Mouse (Mus musculus): ENCODE measurements around the gene Uchl4. TPM values are rescaled to one million over a fixed set of nuclear protein-coding genes. Genes with fewer than 3 reads are reported as not detected.
A peak's percentile ranks its signal among the peaks of the same experiment; 100 is the strongest.

Gene Uchl4
- polyA plus RNA-seq, 1 experiment from 2014 or later, result 2.2 TPM

DNA sequence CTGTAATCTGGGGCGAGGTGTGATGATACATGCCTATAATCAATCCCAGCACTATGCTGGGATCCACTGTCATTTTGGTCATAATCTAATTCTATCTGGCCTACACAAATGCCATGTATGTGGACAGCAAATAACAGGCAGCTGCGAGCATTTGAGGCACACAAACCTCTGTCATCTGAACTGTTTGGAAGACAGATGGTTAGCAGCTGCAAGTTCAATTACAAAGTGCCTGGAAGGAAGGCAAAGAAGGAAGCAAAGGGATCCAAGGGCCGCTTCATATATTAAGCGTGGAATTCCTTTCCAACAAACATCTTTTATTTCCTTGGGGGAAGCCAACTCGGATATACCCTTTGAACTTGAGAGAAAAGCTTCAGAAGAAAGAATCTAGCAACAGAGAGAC lies 1.3 kb upstream of the Uchl4 start:
- WGBS, result 41% methylated on average over 5 of the region's 5 CpGs
- no peak for ATAC-seq

DNA sequence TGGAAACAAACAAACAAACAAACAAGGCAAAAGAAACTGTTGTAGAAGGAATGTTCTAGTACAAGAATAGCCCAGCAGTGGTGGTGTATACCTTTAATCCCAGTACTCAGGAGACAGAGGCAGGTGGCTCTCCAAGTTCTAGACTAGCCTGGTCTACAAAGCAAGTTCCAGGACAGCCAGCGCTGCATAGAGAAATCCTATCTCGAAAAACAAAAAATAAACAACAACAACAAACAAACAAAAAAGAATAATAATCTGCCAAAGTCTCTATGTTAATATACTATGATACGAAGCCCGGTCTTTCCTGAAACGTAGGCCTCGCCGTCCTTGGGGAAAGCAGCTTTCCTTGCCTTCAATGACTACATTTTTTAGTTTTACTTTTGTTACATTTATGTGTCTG lies 1.1 kb downstream of the Uchl4 start:
- H3K4me1 ChIP-seq (replicated peaks), result peaks cover 20% of the 10 kb centered on the region
- H3K27ac ChIP-seq, result no peak overlapping the region
- no peaks in the 10 kb centered on the region for H3K9me3 ChIP-seq
- no peak overlapping the region for H3K9ac ChIP-seq
- H3K36me3 ChIP-seq, result no peaks in the 10 kb centered on the region
- ATAC-seq, result no peak
- no peak overlapping the region for H3K4me2 ChIP-seq (replicated peaks)
- H3K4me3 ChIP-seq (replicated peaks), result no peak overlapping the region
- 96% methylated on average over 7 of the region's 7 CpGs for WGBS
- no peaks in the 10 kb centered on the region for H3K27me3 ChIP-seq (replicated peaks)

More for the DNA sequence above, 1.3 kb upstream of the Uchl4 start:
- Histone ChIP-seq H3K27me3 (replicated peaks) (no peaks in the 10 kb centered on the region), H3K27ac (0 out of 2 replicates have a peak overlapping the region, but pooled peaks have one; percentile 42), H3K4me2 (replicated peaks) (no peak overlapping the region), H3K36me3 (no peaks in the 10 kb centered on the region), H3K4me3 (replicated peaks) (no peak overlapping the region), H3K9me3 (no peaks in the 10 kb centered on the region), H3K9ac (no peak overlapping the region), H3K4me1 (replicated peaks) (peaks cover 24% of the 10 kb centered on the region)

DNA sequence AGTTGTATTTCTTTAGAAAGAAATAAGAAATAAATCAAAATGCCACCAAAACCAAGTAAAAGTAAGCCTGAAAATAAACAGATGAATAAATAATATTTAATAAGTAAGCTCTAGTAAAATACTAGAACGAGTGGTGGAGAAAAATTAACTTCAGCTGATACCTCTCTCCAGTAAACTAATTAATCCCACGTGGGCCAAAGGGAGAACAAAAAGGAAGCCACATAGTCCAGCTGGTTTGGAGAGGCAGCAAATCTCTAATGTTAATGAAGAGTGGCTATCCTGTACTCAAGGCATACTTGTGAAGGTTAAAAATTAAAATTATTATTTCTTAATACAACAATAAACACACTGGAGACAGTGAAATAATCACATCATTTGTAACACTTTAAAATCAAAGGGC lies 5.1 kb downstream of the Uchl4 start:
- Histone ChIP-seq H3K27ac (no peak overlapping the region), H3K9ac (no peak overlapping the region), H3K9me3 (no peaks in the 10 kb centered on the region), H3K4me2 (replicated peaks) (no peak overlapping the region), H3K36me3 (no peaks in the 10 kb centered on the region), H3K27me3 (replicated peaks) (no peaks in the 10 kb centered on the region), H3K4me1 (replicated peaks) (no peaks in the 10 kb centered on the region), H3K4me3 (replicated peaks) (no peak overlapping the region)
- WGBS, result 29% methylated on average over 2 of the region's 2 CpGs
- no peak for ATAC-seq

DNA sequence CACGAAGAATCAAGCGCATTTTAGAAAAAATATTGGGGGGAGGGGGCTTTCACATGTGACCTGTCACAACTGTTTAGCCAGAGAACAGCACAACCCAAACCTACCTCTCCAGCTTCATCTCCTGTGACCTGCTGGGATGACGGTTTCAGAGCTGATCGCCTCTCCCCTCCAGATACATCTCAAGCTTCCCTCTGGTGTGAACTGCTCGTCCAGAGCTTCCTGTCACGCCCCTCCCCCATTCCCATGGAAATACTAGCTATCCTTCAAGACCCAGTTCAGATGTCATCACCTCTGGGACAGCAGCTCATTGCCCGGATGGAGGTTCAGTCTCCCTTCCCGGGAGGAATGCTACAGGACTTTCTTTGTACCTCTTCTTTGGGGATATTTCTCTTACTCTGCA lies 5.7 kb downstream of the Uchl4 start:
- ATAC-seq, result no peak
- no peaks in the 10 kb centered on the region for H3K9me3 ChIP-seq
- H3K4me1 ChIP-seq (replicated peaks), result no peaks in the 10 kb centered on the region
- H3K36me3 ChIP-seq, result no peaks in the 10 kb centered on the region
- no peak overlapping the region for H3K4me2 ChIP-seq (replicated peaks)
- 42% methylated on average over 8 of the region's 8 CpGs for whole genome bisulfite sequencing
- no peaks in the 10 kb centered on the region for H3K27me3 ChIP-seq (replicated peaks)
- no peak overlapping the region for H3K4me3 ChIP-seq (replicated peaks)
- no peak overlapping the region for H3K27ac ChIP-seq
- H3K9ac ChIP-seq, result no peak overlapping the region

DNA sequence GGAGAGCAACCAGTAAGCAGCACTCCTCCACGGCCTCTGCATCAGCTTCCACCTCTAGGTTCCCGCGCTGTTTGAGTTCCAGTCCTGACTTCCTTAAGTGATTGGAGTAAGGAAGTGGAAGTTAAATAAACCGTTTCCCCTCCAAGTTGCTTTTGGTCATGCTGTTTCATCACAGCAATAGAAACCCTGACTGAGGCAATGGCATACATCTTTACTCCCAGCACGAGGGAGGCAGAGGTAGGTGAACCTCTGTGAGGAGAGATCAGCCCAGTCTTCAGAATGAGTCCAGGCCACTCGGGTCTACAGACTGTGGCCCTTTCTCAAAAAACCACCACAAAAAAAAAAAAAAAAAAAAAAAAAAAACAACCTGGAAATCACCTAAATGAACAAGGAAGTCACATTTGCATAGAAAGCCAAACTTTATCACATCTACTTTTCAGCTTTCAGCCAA lies 7.4 kb downstream of the Uchl4 start:
- no peak overlapping the region for H3K4me2 ChIP-seq (replicated peaks)
- no peak overlapping the region for H3K27ac ChIP-seq
- no peaks in the 10 kb centered on the region for H3K9me3 ChIP-seq
- ATAC-seq, result no peak
- H3K4me1 ChIP-seq (replicated peaks), result no peaks in the 10 kb centered on the region
- no peak overlapping the region for H3K4me3 ChIP-seq (replicated peaks)
- no peak overlapping the region for H3K9ac ChIP-seq
- H3K27me3 ChIP-seq (replicated peaks), result no peaks in the 10 kb centered on the region
- no peaks in the 10 kb centered on the region for H3K36me3 ChIP-seq
- 58% methylated on average over 6 of the region's 6 CpGs for WGBS

GRCm38 (mm10) chr9:64249371-64249770 lies 14.4 kb downstream of the Uchl4 start:
- H3K36me3 ChIP-seq, result no peaks in the 10 kb centered on the region
- ATAC-seq, result no peak
- no peak overlapping the region for H3K4me2 ChIP-seq (replicated peaks)
- no peak overlapping the region for H3K4me3 ChIP-seq (replicated peaks)
- H3K27me3 ChIP-seq (replicated peaks), result no peaks in the 10 kb centered on the region
- no peak overlapping the region for H3K27ac ChIP-seq
- peaks cover 16% of the 10 kb centered on the region for H3K4me1 ChIP-seq (replicated peaks)
- no peaks in the 10 kb centered on the region for H3K9me3 ChIP-seq
- no peak overlapping the region for H3K9ac ChIP-seq
- 70% methylated on average over 1 of the region's 1 CpGs for WGBS

DNA sequence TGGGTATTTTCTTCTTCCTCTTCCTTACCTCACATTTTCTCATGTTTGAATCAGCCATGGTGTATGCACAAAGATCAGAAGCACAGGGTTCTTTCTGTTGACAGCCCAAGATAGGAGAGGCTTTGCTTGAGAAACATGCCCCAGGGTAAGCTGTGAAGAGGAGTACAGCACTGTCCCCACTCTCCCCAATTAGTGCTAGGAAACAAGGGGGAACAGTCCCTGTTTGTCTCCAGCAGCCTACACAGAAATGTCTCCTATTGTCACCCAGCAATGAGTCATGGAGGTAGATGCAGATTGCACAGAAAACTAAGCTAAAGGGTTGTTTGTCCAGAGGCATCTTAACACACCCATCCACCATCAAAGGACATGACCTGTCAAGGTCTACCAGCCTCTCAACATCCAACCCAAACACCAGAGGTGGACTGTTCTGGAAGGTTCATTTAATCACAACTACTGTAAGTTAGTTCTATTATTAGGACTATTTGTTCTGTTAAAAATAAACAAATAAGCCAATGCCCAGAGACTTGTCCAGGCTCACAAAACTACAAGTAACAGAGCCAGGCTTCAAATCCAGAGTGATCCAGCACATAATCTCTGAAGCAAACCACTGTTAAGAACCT lies 15.2 kb downstream of the Uchl4 start:
- no peak for ATAC-seq
- Histone ChIP-seq H3K27me3 (replicated peaks) (no peaks in the 10 kb centered on the region), H3K36me3 (no peaks in the 10 kb centered on the region), H3K4me3 (replicated peaks) (no peak overlapping the region), H3K4me2 (replicated peaks) (no peak overlapping the region), H3K27ac (no peak overlapping the region), H3K9me3 (no peaks in the 10 kb centered on the region), H3K4me1 (replicated peaks) (peaks cover 16% of the 10 kb centered on the region), H3K9ac (no peak overlapping the region)

DNA sequence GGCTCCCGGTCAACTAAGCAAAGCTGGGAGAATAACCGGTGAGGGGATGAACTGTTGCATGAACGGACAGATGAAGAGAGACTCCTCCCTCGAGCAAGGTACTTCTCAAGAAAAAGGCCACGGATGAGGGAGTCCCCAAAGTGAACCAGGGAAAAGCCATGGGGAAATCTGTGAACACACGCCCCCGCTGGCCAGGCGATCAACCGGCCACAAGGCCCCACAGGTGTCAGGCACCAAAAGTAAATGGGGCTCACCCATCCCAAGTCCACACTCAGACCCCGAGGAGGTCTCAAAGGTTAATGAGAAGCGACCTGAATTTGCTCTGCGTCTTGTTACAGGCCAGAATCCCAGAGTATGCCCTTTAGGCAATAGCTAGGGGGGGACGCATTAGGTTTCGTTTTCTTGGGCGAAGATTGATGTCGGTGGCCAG lies 17.6 kb downstream of the Uchl4 start:
- H3K4me1 ChIP-seq (replicated peaks), result peaks cover 16% of the 10 kb centered on the region
- peak overlapping the region; percentile 67 for H3K4me2 ChIP-seq (replicated peaks)
- no peaks in the 10 kb centered on the region for H3K9me3 ChIP-seq
- under 1% methylated on average over 16 of the region's 16 CpGs for WGBS
- peak overlapping the region; percentile 72 for H3K4me3 ChIP-seq (replicated peaks)
- no peaks in the 10 kb centered on the region for H3K36me3 ChIP-seq
- ATAC-seq, result 0 out of 2 replicates have a peak, but pooled peaks have one; percentile 5
- no peaks in the 10 kb centered on the region for H3K27me3 ChIP-seq (replicated peaks)
- H3K27ac ChIP-seq, result peak overlapping the region; percentile 93
- H3K9ac ChIP-seq, result peak overlapping the region; percentile 81

GRCm38 (mm10) chr9:64253021-64253904 lies 18.3 kb downstream of the Uchl4 start, which contains the start of gene Map2k1:
TSS of gene Map2k1 (minus strand) at chr9:64253631.
- peak; percentile 99 for ATAC-seq
- Histone ChIP-seq H3K27ac (peak within 1 kb of the TSS; percentile 93), H3K9ac (peak within 1 kb of the TSS; percentile 81), H3K4me2 (replicated peaks) (peak within 1 kb of the TSS; percentile 67), H3K4me3 (replicated peaks) (peak within 1 kb of the TSS; percentile 72), H3K36me3 (no peaks in the 10 kb centered on the region), H3K27me3 (replicated peaks) (no peaks in the 10 kb centered on the region), H3K9me3 (no peaks in the 10 kb centered on the region), H3K4me1 (replicated peaks) (peaks cover 16% of the 10 kb centered on the region)
- WGBS, result under 1% methylated on average over 89 of the region's 89 CpGs

- H3K27me3 ChIP-seq (replicated peaks), result no peaks in the 10 kb centered on the region
- H3K36me3 ChIP-seq, result no peaks in the 10 kb centered on the region
- H3K4me3 ChIP-seq (replicated peaks), result no peak overlapping the region
- H3K27ac ChIP-seq, result no peak overlapping the region
- H3K4me1 ChIP-seq (replicated peaks), result peaks cover 12% of the 10 kb centered on the region
- no peak overlapping the region for H3K4me2 ChIP-seq (replicated peaks)
- no peak for ATAC-seq
- no peaks in the 10 kb centered on the region for H3K9me3 ChIP-seq
- whole genome bisulfite sequencing, result 73% methylated on average over 3 of the region's 3 CpGs
- no peak overlapping the region for H3K9ac ChIP-seq
These were observed 20.4 kb downstream of the Uchl4 start for GRCm38 (mm10) chr9:64255422-64255821.

DNA sequence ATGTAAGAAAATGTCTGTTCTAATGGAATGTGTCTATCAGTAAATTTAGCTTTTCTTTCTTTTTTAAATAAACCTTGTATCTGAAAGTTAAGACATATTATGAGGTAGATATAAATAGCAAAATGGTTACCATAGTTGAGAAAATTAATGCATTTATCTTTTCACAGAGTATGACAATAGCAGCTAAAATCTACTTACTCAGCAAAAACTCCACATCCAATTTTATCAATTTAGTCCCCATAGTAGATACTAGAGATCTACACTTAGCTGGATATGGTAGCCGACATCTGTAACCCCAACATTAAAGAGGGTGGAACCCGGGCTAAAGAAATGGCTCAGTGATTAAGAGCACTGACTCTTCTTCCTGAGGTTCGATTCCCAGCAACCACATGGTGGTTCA lies 21.2 kb downstream of the Uchl4 start:
- no peak overlapping the region for H3K4me3 ChIP-seq (replicated peaks)
- no peak for ATAC-seq
- no peaks in the 10 kb centered on the region for H3K36me3 ChIP-seq
- no peak overlapping the region for H3K4me2 ChIP-seq (replicated peaks)
- H3K27me3 ChIP-seq (replicated peaks), result no peaks in the 10 kb centered on the region
- peaks cover 10% of the 10 kb centered on the region for H3K4me1 ChIP-seq (replicated peaks)
- no peak overlapping the region for H3K9ac ChIP-seq
- 93% methylated on average over 3 of the region's 3 CpGs for WGBS
- no peak overlapping the region for H3K27ac ChIP-seq
- H3K9me3 ChIP-seq, result no peaks in the 10 kb centered on the region

DNA sequence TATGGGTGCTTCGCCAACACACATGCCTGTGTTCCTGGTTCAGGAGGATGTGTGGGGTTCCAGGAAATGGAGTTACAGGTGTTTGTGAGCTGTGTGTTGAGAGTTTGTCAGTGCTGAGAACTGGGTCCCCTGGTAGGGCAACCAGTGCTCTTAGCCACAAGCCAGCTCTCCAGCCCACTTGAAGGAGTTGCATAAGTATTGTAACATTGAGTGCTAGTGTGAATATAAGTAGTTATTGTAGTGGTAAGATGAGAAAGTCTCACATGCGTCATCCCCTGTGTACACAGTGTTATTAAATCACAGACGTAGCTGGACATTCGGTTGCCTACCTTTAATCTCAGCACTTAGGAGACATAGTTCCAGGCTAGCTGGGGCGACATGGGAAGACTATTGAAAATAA lies 24.9 kb downstream of the Uchl4 start:
- H3K4me3 ChIP-seq (replicated peaks), result no peak overlapping the region
- no peaks in the 10 kb centered on the region for H3K36me3 ChIP-seq
- WGBS, result 83% methylated on average over 5 of the region's 5 CpGs
- H3K9ac ChIP-seq, result no peak overlapping the region
- H3K27ac ChIP-seq, result no peak overlapping the region
- no peaks in the 10 kb centered on the region for H3K9me3 ChIP-seq
- no peaks in the 10 kb centered on the region for H3K27me3 ChIP-seq (replicated peaks)
- H3K4me2 ChIP-seq (replicated peaks), result no peak overlapping the region
- no peaks in the 10 kb centered on the region for H3K4me1 ChIP-seq (replicated peaks)
- ATAC-seq, result no peak

Data from intestine, embryonic 15.5 days (tissue).